Mouse (Mus musculus) embryonic facial prominence, embryonic 10.5 days (tissue): Measurements from ENCODE around the gene Tab2. TPM values are rescaled to one million over a fixed set of nuclear protein-coding genes. Genes with fewer than 3 reads are reported as not detected.
"Not testable (repeated sequence)": the region's sequence is repeated elsewhere in the genome, so short reads cannot be mapped to it uniquely, and the experiment has no call there.

Experiments used
- DNase-seq: peaks from one replicate; pipeline ENCODE4 v3.0.0-alpha.2; 2017; ENCODE audit warnings: low spot score
- H3K27ac ChIP-seq: fragments of 300-500 bp; sonication (generic); replicated peaks from 2 replicates; pipeline ENCODE4 v1.5.1; 2016; ENCODE audit warnings: mild to moderate bottlenecking
- H3K27me3 ChIP-seq: fragments of 300-500 bp; sonication (generic); replicated peaks from 2 replicates; pipeline ENCODE4 v1.6.1; 2016; ENCODE audit warnings: low read depth, mild to moderate bottlenecking; ENCODE audit not compliant: poor library complexity, severe bottlenecking
- H3K36me3 ChIP-seq: fragments of 300-500 bp; sonication (generic); replicated peaks from 2 replicates; pipeline ENCODE4 v1.6.1; 2016; ENCODE audit warnings: mild to moderate bottlenecking, moderate library complexity
- H3K4me1 ChIP-seq: fragments of 300-500 bp; sonication (generic); 2 replicates; pipeline ENCODE4 v1.6.1; 2016
- H3K4me3 ChIP-seq: fragments of 300-500 bp; sonication (generic); 2 replicates; pipeline ENCODE4 v1.5.1; 2016; ENCODE audit warnings: mild to moderate bottlenecking, moderate library complexity
- H3K9me3 ChIP-seq: fragments of 300-500 bp; sonication (generic); 2 replicates; pipeline ENCODE4 v1.6.1; 2016; ENCODE audit warnings: mild to moderate bottlenecking
- WGBS: fragments of 180-500 bp; shearing (Covaris S2); methylation state at CpG from one replicate; pipeline ENCODE4 v1.1.7; 2016; 5-methylcytosine and 5-hydroxymethylcytosine counted together
- polyA plus RNA-seq: library from polyadenylated mRNA; unstranded; fragments of >200 nt; fragmentation: Nextera tagmentation; extraction: Ambion mirVana; gene quantifications from 2 replicates; pipeline ENCODE4 v1.2.1, GENCODE M21; 2016

The Tab2 gene
- polyA plus RNA-seq, 1 experiment from 2014 or later: 17.8 TPM

GRCm38 (mm10) chr10:7880283-7880682, 75.7 kb downstream of the Tab2 start:
- 89% methylated on average over 3 of the region's 3 CpGs for WGBS
- DNase-seq: not testable (repeated sequence)

DNA sequence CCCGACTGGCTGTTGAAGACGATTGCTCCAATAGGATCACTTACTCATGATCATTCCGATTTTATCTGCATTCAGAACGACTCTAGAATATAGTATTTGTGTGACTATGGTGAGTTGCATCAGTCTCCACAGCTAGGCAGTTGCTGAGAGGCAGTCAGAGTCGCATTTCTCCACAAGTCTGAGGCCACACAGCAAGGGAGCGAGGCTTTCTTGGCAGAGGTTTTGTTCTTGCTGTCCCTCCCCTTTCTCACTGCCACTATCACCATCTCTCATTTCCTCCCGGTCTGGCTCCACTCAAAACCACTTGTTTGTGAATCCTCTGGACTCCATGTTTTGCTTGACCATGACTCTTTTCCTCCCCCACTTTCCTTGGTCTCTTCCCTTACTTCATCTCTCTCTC, 81.8 kb downstream of the Tab2 start:
- H3K9me3 ChIP-seq: no peaks in the 10 kb centered on the region
- DNase-seq: no peak
- H3K27ac ChIP-seq: no peak overlapping the region
- no peaks in the 10 kb centered on the region for H3K36me3 ChIP-seq
- WGBS: 84% methylated on average over 7 of the region's 7 CpGs
- peaks cover 8% of the 10 kb centered on the region; the same call in 1 of the 2 replicates for H3K4me1 ChIP-seq
- peaks cover 6% of the 10 kb centered on the region for H3K27me3 ChIP-seq
- no peak overlapping the region for H3K4me3 ChIP-seq

More at GRCm38 (mm10) chr10:7880283-7880682, 75.7 kb downstream of the Tab2 start:
- not testable (repeated sequence) for H3K9me3 ChIP-seq, H3K4me3 ChIP-seq, H3K27me3 ChIP-seq, H3K27ac ChIP-seq, H3K4me1 ChIP-seq, H3K36me3 ChIP-seq

GRCm38 (mm10) chr10:7871381-7872020, 84.5 kb downstream of the Tab2 start:
- H3K4me1 ChIP-seq: peaks cover 19% of the 10 kb centered on the region
- H3K9me3 ChIP-seq: no peaks in the 10 kb centered on the region
- H3K36me3 ChIP-seq: no peaks in the 10 kb centered on the region
- WGBS: 79% methylated on average over 5 of the region's 5 CpGs
- DNase-seq: peak; percentile 29
- H3K27me3 ChIP-seq: peaks cover 33% of the 10 kb centered on the region
- H3K4me3 ChIP-seq: no peak overlapping the region
- no peak overlapping the region for H3K27ac ChIP-seq

GRCm38 (mm10) chr10:7870571-7871315, 85.3 kb downstream of the Tab2 start:
- no peaks in the 10 kb centered on the region for H3K36me3 ChIP-seq
- peaks cover 19% of the 10 kb centered on the region for H3K4me1 ChIP-seq
- peak; percentile 58 for DNase-seq
- H3K9me3 ChIP-seq: no peaks in the 10 kb centered on the region
- H3K4me3 ChIP-seq: no peak overlapping the region
- WGBS: 71% methylated on average over 11 of the region's 11 CpGs
- no peak overlapping the region for H3K27ac ChIP-seq
- H3K27me3 ChIP-seq: peaks cover 38% of the 10 kb centered on the region

DNA sequence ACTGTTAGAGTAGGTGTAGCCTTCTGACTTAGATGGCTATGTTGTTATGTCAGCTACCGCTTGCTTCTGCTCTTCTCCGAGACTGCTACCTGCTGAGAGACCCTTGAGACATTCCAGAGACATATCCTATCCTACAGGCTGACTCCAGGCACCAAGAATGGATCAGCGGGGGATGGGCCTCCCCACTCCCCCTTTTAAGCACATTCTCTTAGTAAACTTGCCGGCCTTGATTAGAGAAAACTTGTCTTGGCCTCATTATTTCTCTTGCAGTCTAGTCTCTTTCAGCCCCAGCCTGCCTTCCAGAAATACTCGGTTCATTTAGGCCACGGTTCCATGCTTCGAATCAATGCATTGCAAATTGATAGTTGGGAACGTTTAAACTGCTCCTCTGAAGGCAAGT, 86.3 kb downstream of the Tab2 start:
- H3K4me1 ChIP-seq: peaks cover 19% of the 10 kb centered on the region
- no peak for DNase-seq
- H3K36me3 ChIP-seq: no peaks in the 10 kb centered on the region
- no peak overlapping the region for H3K4me3 ChIP-seq
- peaks cover 38% of the 10 kb centered on the region for H3K27me3 ChIP-seq
- H3K27ac ChIP-seq: no peak overlapping the region
- WGBS: 69% methylated on average over 8 of the region's 8 CpGs
- H3K9me3 ChIP-seq: no peaks in the 10 kb centered on the region

DNA sequence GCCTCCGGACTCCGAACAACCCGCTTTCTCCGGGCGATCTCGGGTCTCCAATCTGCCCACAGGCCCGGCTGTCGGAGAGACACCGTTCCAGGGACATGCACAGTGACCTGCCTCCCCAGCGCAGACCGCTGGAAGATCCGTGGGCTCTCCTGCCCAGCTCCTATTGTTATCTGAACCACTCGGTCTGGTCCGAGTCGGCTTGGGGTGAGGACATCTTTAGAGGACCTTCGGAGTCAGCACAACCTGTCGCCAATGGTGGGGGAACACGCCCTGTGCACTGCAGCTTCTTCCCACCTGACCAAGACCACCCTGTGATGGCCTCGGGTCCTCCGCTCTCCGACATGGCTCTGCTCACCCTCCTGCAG, 88.4 kb downstream of the Tab2 start:
- H3K4me1 ChIP-seq: peaks cover 19% of the 10 kb centered on the region
- H3K9me3 ChIP-seq: peaks cover 1% of the 10 kb centered on the region; the same call in 1 of the 2 replicates
- H3K36me3 ChIP-seq: no peaks in the 10 kb centered on the region
- DNase-seq: peak; percentile 47
- H3K4me3 ChIP-seq: peak overlapping the region; percentile 59
- no peak overlapping the region for H3K27ac ChIP-seq
- H3K27me3 ChIP-seq: peaks cover 38% of the 10 kb centered on the region
- 22% methylated on average over 21 of the region's 21 CpGs for WGBS

DNA sequence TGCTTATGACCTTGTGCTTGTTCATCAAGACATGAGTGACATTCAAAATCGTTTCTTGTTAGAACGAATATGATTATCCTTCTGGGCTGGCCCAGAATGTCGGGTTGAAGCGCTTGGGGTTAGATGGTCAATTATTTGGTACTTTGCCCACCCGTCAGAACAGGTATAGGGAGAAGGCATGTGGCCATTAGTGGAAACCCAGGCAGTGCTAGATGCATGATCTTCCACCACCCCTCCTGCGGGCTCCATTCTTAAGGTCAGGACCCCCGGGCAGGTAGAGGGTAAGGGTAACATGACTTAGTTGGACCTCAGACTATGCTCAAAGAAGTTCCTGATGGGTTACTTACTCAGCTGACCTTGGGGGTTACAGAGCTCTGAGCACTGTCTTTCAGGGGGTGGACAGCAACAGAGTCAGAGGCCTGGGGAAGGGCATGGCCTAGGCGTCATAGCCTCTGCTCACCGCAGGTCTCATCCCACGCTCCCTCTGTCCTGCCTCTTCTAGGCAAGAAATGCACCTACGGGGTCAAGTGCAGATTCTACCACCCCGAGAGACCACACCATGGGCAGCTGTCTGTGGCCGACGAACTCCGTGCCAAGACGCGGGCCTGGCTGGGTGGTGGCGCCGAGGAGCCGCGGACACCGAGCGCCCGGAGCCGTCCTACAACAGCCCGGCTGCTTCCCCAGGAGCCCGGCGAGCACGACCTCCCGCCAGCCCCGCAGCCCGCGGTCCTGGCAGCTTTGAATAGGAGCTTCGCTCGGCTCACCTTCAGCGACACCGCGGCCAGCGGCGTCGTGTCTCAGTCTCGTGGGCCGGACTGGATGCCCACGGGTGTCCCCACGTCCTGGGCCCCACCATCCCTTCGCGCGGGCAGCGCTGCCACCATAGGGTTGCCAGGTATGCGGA, 89.0 kb downstream of the Tab2 start:
- 17% methylated on average over 50 of the region's 50 CpGs for WGBS
- H3K27me3 ChIP-seq: peaks cover 38% of the 10 kb centered on the region
- peaks cover 5% of the 10 kb centered on the region; the same call in 1 of the 2 replicates for H3K9me3 ChIP-seq
- H3K4me3 ChIP-seq: peak overlapping the region; percentile 59
- no peaks in the 10 kb centered on the region for H3K36me3 ChIP-seq
- H3K4me1 ChIP-seq: peaks cover 19% of the 10 kb centered on the region
- no peak for DNase-seq
- no peak overlapping the region; the same call in 1 of the 2 replicates for H3K27ac ChIP-seq

- H3K4me1 ChIP-seq: peaks cover 11% of the 10 kb centered on the region
- H3K27ac ChIP-seq: no peak overlapping the region
- peaks cover 5% of the 10 kb centered on the region; the same call in 1 of the 2 replicates for H3K9me3 ChIP-seq
- 86% methylated on average over 3 of the region's 3 CpGs for WGBS
- peaks cover 38% of the 10 kb centered on the region for H3K27me3 ChIP-seq
- no peak overlapping the region for H3K4me3 ChIP-seq
- H3K36me3 ChIP-seq: no peaks in the 10 kb centered on the region
- DNase-seq: no peak
Observed at GRCm38 (mm10) chr10:7864806-7865205, 91.2 kb downstream of the Tab2 start.

DNA sequence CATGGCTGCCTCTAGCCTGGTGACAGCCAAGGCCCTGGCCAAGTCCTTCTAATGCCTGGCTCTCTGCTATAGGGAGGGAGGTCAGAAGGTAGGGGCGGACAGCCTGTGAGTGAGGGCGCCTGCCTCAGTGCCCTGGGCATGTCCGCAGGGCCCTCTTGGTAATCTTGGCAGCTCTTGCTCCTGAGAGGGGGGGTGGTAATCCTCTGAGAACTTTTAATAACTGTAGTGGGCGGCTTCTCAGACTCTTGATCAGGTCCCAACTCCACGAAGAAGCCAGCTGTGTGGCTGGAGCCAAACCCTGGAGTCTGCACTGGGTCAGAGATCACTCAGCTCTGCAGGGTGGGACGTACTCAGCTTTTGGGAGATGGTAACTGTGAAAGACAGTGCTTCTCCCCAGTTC, 91.8 kb downstream of the Tab2 start:
- WGBS: 75% methylated on average over 6 of the region's 6 CpGs
- Histone ChIP-seq H3K27ac (no peak overlapping the region), H3K27me3 (peaks cover 32% of the 10 kb centered on the region)

DNA sequence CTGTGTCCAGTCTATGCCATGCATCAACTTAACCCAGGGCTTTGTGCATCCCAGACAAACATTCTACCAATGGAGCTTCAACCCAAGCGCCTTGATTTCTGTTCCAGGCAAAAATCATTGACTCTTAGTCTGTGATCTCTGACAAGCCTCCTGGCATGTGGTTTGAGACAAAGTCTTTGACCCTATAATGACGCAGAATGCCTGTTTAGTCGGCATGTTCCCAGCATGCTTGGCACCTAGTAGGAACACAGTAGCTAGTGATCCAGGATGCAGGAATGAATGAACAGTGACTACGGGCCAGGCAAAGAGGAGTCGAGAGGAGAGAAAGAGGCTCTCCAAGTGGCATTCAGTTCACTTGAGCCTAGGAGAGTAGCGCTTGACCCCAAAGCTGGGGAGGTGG, 92.6 kb downstream of the Tab2 start:
- peaks cover 24% of the 10 kb centered on the region for H3K27me3 ChIP-seq
- 92% methylated on average over 6 of the region's 6 CpGs for WGBS
- no peak overlapping the region for H3K27ac ChIP-seq
- H3K36me3 ChIP-seq: no peaks in the 10 kb centered on the region
- DNase-seq: peak; percentile 3
- peaks cover 11% of the 10 kb centered on the region for H3K4me1 ChIP-seq
- H3K4me3 ChIP-seq: no peak overlapping the region
- H3K9me3 ChIP-seq: peaks cover 5% of the 10 kb centered on the region; the same call in 1 of the 2 replicates

More for the DNA sequence above, 91.8 kb downstream of the Tab2 start:
- H3K9me3 ChIP-seq: peaks cover 5% of the 10 kb centered on the region; the same call in 1 of the 2 replicates
- peaks cover 11% of the 10 kb centered on the region for H3K4me1 ChIP-seq
- no peaks in the 10 kb centered on the region for H3K36me3 ChIP-seq
- H3K4me3 ChIP-seq: no peak overlapping the region
- DNase-seq: no peak

- H3K27ac ChIP-seq: no peak overlapping the region
- no peak overlapping the region for H3K4me3 ChIP-seq
- 89% methylated on average over 25 of the region's 25 CpGs for WGBS
- no peaks in the 10 kb centered on the region for H3K36me3 ChIP-seq
- DNase-seq: peak; percentile 7
- H3K9me3 ChIP-seq: peaks cover 5% of the 10 kb centered on the region; the same call in 1 of the 2 replicates
- H3K4me1 ChIP-seq: peaks cover 3% of the 10 kb centered on the region
- peaks cover 11% of the 10 kb centered on the region for H3K27me3 ChIP-seq
Observed at GRCm38 (mm10) chr10:7861937-7862657, 93.9 kb downstream of the Tab2 start.
